Mouse (Mus musculus): ENCODE data around the gene Wdr90. TPM values are rescaled to one million over a fixed set of nuclear protein-coding genes. Genes with fewer than 3 reads are reported as not detected.

The Wdr90 gene
- polyA plus RNA-seq, 2 experiments from 2014 or later: 3.8 to 8.3 TPM

GRCm38 (mm10) chr17:25801029-25801428, 60.3 kb downstream of the Wdr90 start:
- ATAC-seq: peak; percentile 84

- ATAC-seq: peak; percentile 33
Measured at GRCm38 (mm10) chr17:25796951-25797369, 64.3 kb downstream of the Wdr90 start, which contains the start of gene Metrn. Metrn (minus strand) TSS chr17:25797136.

DNA sequence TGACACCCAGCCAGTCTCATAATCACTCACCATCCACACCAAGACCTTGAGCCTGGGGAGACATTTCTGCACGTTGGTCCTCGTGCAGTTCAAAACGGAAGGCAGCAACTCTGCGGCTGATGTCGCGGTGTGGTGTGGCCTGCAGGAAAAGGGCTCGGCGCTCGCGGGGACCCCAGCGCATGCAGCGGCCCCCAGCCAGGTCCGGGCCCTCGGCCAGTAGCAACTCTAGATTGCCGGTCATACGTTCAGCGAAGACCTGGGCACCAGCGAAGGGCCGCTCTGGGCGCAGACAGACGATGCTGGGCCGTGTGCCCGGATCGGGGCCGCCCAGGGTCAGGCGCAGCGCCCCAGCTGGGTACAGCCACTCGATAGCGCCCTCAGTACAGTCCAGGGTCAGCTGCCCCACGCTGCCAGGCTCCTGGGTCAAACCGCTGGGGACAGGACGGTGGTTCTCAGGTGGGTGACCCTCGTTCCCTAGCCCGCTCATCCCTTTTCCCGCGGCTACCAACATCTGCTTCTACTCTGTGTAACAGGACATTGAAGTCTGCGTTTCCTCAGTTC, 65.0 kb downstream of the Wdr90 start:
- ATAC-seq: no peak

DNA sequence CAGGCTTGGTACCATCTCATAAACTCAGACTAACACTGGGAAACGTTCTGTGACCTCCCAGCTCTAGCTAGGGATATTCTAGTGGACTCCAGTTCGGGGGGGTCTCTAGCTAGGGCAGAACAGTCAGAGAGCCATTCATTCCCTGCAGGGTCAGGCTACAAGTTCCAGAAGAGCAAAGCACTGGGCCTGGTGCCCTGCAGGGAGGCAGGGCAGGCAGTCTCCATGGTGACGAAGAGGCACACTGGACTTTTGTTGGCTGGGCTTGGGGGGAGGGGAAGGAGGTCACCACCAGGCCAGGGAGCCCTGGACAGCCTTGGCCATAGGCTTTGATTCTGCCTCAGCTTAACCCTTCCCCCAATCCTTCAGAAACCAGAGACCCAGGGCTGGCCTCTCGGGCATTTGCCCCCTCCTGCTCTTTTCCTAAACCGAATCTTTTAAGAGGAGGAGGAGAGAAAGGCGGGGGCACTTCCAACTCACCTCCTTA, 65.7 kb downstream of the Wdr90 start, which contains the start of gene AC134908.4:
TSS of gene AC134908.4 (minus strand) at position 51 of the 484 bp plus-strand sequence.
- no peak for ATAC-seq

- ATAC-seq: no peak
Measured at GRCm38 (mm10) chr17:25794998-25795397, 66.3 kb downstream of the Wdr90 start.

Other genes with a start within 250 kb of the Wdr90 start
- not detected for gene Gng13, start 144.3 kb downstream of the Wdr90 start, polyA plus RNA-seq (2017; shearing (Covaris generic))
- 1 to 10 TPM; 4.0 to 6.7 TPM for gene Chtf18, start 134.1 kb downstream of the Wdr90 start, polyA plus RNA-seq (2017; shearing (Covaris generic))
- 10 to 100 TPM in 1 of 2 experiments, 1 to 10 TPM in 1; 9.3 to 10.3 TPM for gene Rpusd1, start 133.8 kb downstream of the Wdr90 start, polyA plus RNA-seq (2017; shearing (Covaris generic))
- gene Mslnl, start 125.5 kb downstream of the Wdr90 start, polyA plus RNA-seq (2017; shearing (Covaris generic)): under 1 TPM in 1 of 2 experiments, not detected in 1; 0.18 TPM
- not detected for gene Msln, start 107.1 kb downstream of the Wdr90 start, polyA plus RNA-seq (2017; shearing (Covaris generic))
- gene Narfl, start 87.7 kb downstream of the Wdr90 start, polyA plus RNA-seq (2017; shearing (Covaris generic)): 10 to 100 TPM; 15.6 to 20.9 TPM
- 10 to 100 TPM; 27.2 to 30.3 TPM for gene Haghl, start 75.8 kb downstream of the Wdr90 start, polyA plus RNA-seq (2017; shearing (Covaris generic))
- under 1 TPM in 1 of 2 experiments, not detected in 1; 0.62 TPM for gene Ccdc78, start 74.9 kb downstream of the Wdr90 start, polyA plus RNA-seq (2017; shearing (Covaris generic))
- 100 to 1,000 TPM; 196 to 238 TPM for gene Fam173a, start 68.6 kb downstream of the Wdr90 start, polyA plus RNA-seq (2017; shearing (Covaris generic))
- not detected for gene AC134908.4, start 65.8 kb downstream of the Wdr90 start, polyA plus RNA-seq (2017; shearing (Covaris generic))
- 1 to 10 TPM; 2.2 to 4.6 TPM for gene Metrn, start 64.4 kb downstream of the Wdr90 start, polyA plus RNA-seq (2017; shearing (Covaris generic))
- gene Fbxl16, start 52.4 kb downstream of the Wdr90 start, polyA plus RNA-seq (2017; shearing (Covaris generic)): under 1 TPM in 1 of 2 experiments, not detected in 1; 0.16 TPM
- gene Wdr24, start 37.9 kb downstream of the Wdr90 start, polyA plus RNA-seq (2017; shearing (Covaris generic)): 10 to 100 TPM; 11.9 to 17.9 TPM
- 10 to 100 TPM; 11.4 to 21.9 TPM for gene Jmjd8, start 32.6 kb downstream of the Wdr90 start, polyA plus RNA-seq (2017; shearing (Covaris generic))
- gene Stub1, start 28.1 kb downstream of the Wdr90 start, polyA plus RNA-seq (2017; shearing (Covaris generic)): 10 to 100 TPM; 68.3 to 85.7 TPM
- 1 to 10 TPM in 1 of 2 experiments, not detected in 1; 1.1 TPM for gene Rhbdl1, start 24.2 kb downstream of the Wdr90 start, polyA plus RNA-seq (2017; shearing (Covaris generic))
- gene Gm20683, start 19.7 kb downstream of the Wdr90 start, polyA plus RNA-seq (2017; shearing (Covaris generic)): 1 to 10 TPM in 1 of 2 experiments, not detected in 1; 1.1 TPM
- gene Rhot2, start 16.6 kb downstream of the Wdr90 start, polyA plus RNA-seq (2017; shearing (Covaris generic)): 10 to 100 TPM; 18.4 to 29.8 TPM
- 1 to 10 TPM; 2.2 to 6.9 TPM for gene Mcrip2, start 7.3 kb upstream of the Wdr90 start, polyA plus RNA-seq (2017; shearing (Covaris generic))
- 100 to 1,000 TPM in 1 of 2 experiments, 10 to 100 TPM in 1; 88.3 to 119 TPM for gene Mettl26, start 13.6 kb upstream of the Wdr90 start, polyA plus RNA-seq (2017; shearing (Covaris generic))
- gene Wfikkn1, start 19.4 kb upstream of the Wdr90 start, polyA plus RNA-seq (2017; shearing (Covaris generic)): under 1 TPM; 0.48 to 0.82 TPM
- gene Rab40c, start 58.2 kb upstream of the Wdr90 start, polyA plus RNA-seq (2017; shearing (Covaris generic)): 1 to 10 TPM; 5.1 to 5.6 TPM
- 10 to 100 TPM; 19.0 to 26.6 TPM for gene Pigq, start 83.4 kb upstream of the Wdr90 start, polyA plus RNA-seq (2017; shearing (Covaris generic))
- not detected for gene Nhlrc4, start 83.5 kb upstream of the Wdr90 start, polyA plus RNA-seq (2017; shearing (Covaris generic))
- gene A930017K11Rik, start 91.1 kb upstream of the Wdr90 start, polyA plus RNA-seq (2017; shearing (Covaris generic)): not detected
- 1 to 10 TPM; 5.2 to 7.1 TPM for gene Capn15, start 124.3 kb upstream of the Wdr90 start, polyA plus RNA-seq (2017; shearing (Covaris generic))
- 1 to 10 TPM; 2.4 to 2.7 TPM for gene Rab11fip3, start 208.1 kb upstream of the Wdr90 start, polyA plus RNA-seq (2017; shearing (Covaris generic))
- 10 to 100 TPM; 12.9 to 25.7 TPM for gene Decr2, start 228.8 kb upstream of the Wdr90 start, polyA plus RNA-seq (2017; shearing (Covaris generic))
- gene Nme4, start 234.1 kb upstream of the Wdr90 start, polyA plus RNA-seq (2017; shearing (Covaris generic)): 1 to 10 TPM; 1.6 TPM